Mouse (Mus musculus) heart, embryonic 14.5 days (tissue): ENCODE results near the gene Agap1. TPM values are rescaled to one million over a fixed set of nuclear protein-coding genes. Genes with fewer than 3 reads are reported as not detected.
A peak's percentile ranks its signal among the peaks of the same experiment; 100 is the strongest.

Source experiments
- ATAC-seq: fragments of 200-750 bp; cut with Nextera tagmentation; 2 replicates; pipeline ENCODE4 v1.8.0; 2017; ENCODE audit warnings: low read depth, moderate TSS enrichment; ENCODE audit not compliant: insufficient number of reproducible peaks, insufficient read depth, low FRiP score
- H3K27ac ChIP-seq, 2 experiments: fragments of 200-500 bp in 1 of 2; fragments of 300-500 bp in 1 of 2; sonication (generic) in 1 of 2; replicated peaks in 1 of 2; 2 replicates each; pipeline ENCODE4 v1.5.1; 2012 to 2014; ENCODE audit warnings: low read depth in 2 of 2, low read length in 2 of 2, control low read depth in 1 of 2, mild to moderate bottlenecking in 1 of 2, mixed read lengths in 1 of 2; ENCODE audit not compliant: control insufficient read depth in 1 of 2, insufficient read depth in 1 of 2
- H3K27me3 ChIP-seq: fragments of 300-500 bp; sonication (generic); 2 replicates; pipeline ENCODE4 v1.6.1; 2014; ENCODE audit warnings: mild to moderate bottlenecking, low read length, control low read depth; ENCODE audit not compliant: control insufficient read depth, insufficient read depth
- H3K36me3 ChIP-seq: fragments of 300-500 bp; sonication (generic); 2 replicates; pipeline ENCODE4 v1.6.1; 2014; ENCODE audit warnings: mild to moderate bottlenecking, control low read depth, low read length, mixed read lengths; ENCODE audit not compliant: control insufficient read depth, insufficient read depth
- H3K4me1 ChIP-seq, 2 experiments: fragments of 200-500 bp in 1 of 2; fragments of 300-500 bp in 1 of 2; sonication (generic) in 1 of 2; 2 replicates each; pipeline ENCODE4 v1.6.1; 2012 to 2014; ENCODE audit warnings: low read length in 2 of 2, control low read depth in 1 of 2, mixed read lengths in 1 of 2; ENCODE audit not compliant: control insufficient read depth in 2 of 2, insufficient read depth in 2 of 2
- H3K4me2 ChIP-seq: fragments of 300-500 bp; sonication (generic); 2 replicates; pipeline ENCODE4 v1.6.1; 2014; ENCODE audit warnings: mild to moderate bottlenecking, low read length
- H3K4me3 ChIP-seq, 2 experiments: fragments of 200-500 bp in 1 of 2; fragments of 300-500 bp in 1 of 2; sonication (generic) in 1 of 2; 2 replicates each; pipeline ENCODE4 v1.5.1; 2012 to 2014; ENCODE audit warnings: low read length in 2 of 2, mild to moderate bottlenecking in 2 of 2, control low read depth in 1 of 2, low read depth in 1 of 2, moderate library complexity in 1 of 2; ENCODE audit not compliant: control insufficient read depth in 1 of 2, insufficient read depth in 1 of 2
- H3K9ac ChIP-seq: fragments of 300-500 bp; sonication (generic); 2 replicates; pipeline ENCODE4 v1.6.1; 2014; ENCODE audit warnings: mild to moderate bottlenecking, low read length
- H3K9me3 ChIP-seq: fragments of 300-500 bp; sonication (generic); 2 replicates; pipeline ENCODE4 v1.6.1; 2016; ENCODE audit warnings: low read length, control low read depth; ENCODE audit not compliant: control insufficient read depth
- WGBS: fragments of 180-500 bp; shearing (Covaris S2); extraction: QIAGEN DNeasy Blood & Tissue Kit; methylation state at CpG from one replicate; pipeline ENCODE4 v1.1.7; 2014; 5-methylcytosine and 5-hydroxymethylcytosine counted together
- polyA plus RNA-seq: library from polyadenylated mRNA; unstranded; fragments of >200 nt; fragmentation: Nextera tagmentation; extraction: Ambion mirVana; gene quantifications from 2 replicates; pipeline ENCODE4 v1.2.1, GENCODE M21; 2014

Gene Agap1
- polyA plus RNA-seq, 1 experiment from 2014 or later = 17.0 TPM

GRCm38 (mm10) chr1:89902641-89903040 lies 448.0 kb downstream of the Agap1 start:
- Histone ChIP-seq H3K27ac (no peak overlapping the region), H3K9ac (no peak overlapping the region), H3K4me3 (no peak overlapping the region), H3K4me1 (no peaks in the 10 kb centered on the region), H3K4me2 (no peak overlapping the region), H3K27me3 (no peaks in the 10 kb centered on the region), H3K36me3 (no peaks in the 10 kb centered on the region), H3K9me3 (peaks cover 5% of the 10 kb centered on the region)
- ATAC-seq = no peak
- WGBS = 76% methylated on average over 1 of the region's 1 CpGs

DNA sequence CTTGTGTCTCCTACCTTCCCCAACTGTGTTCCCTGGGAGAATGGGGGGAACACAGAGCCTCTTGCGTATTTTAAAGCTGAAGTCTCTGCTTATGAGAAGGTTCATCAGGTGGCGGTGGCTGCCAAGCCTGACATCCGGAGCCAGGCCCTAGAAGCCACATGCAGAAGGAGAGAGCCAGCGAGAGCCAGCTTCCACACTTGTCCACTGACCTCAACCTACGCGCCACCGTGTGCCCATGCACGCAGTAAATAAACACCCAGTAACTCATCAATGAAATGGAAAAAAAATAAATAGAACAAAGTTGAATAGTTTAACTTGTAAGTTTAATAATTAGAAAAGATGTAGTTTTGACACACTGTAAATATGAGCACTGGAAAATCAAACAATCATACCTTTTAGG lies 455.2 kb downstream of the Agap1 start:
- H3K27ac ChIP-seq = no peak overlapping the region
- no peak overlapping the region for H3K4me2 ChIP-seq
- no peak for ATAC-seq
- H3K4me3 ChIP-seq = no peak overlapping the region
- H3K27me3 ChIP-seq = no peaks in the 10 kb centered on the region
- no peaks in the 10 kb centered on the region for H3K36me3 ChIP-seq
- H3K4me1 ChIP-seq = no peaks in the 10 kb centered on the region
- WGBS = 83% methylated on average over 8 of the region's 8 CpGs
- H3K9ac ChIP-seq = no peak overlapping the region
- H3K9me3 ChIP-seq = peaks cover 5% of the 10 kb centered on the region

DNA sequence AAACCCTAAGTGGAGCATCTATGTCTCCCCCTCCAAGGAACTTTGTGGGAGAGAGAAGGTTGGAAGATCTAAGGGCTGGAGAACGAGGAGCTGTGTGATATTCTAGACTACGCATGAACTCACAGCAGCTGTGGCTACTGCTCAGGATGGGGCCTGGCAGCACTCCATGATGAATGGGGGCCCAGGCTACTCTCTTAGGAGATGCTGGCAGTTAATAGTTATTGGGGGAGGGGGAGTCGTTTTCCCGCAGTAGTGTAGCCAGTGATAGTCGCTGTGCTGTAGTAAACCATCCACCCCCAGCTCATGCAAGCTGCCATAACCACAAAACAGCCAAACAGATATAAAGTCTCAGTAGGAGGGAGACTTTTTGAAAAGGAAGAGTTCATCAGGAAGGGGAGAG lies 457.8 kb downstream of the Agap1 start:
- Histone ChIP-seq H3K27ac (no peak overlapping the region), H3K27me3 (peaks cover 5% of the 10 kb centered on the region), H3K4me2 (no peak overlapping the region), H3K9me3 (no peaks in the 10 kb centered on the region), H3K9ac (no peak overlapping the region), H3K36me3 (no peaks in the 10 kb centered on the region), H3K4me1 (no peaks in the 10 kb centered on the region), H3K4me3 (no peak overlapping the region)
- 59% methylated on average over 5 of the region's 5 CpGs for WGBS
- ATAC-seq = no peak

GRCm38 (mm10) chr1:89913611-89914010 lies 459.0 kb downstream of the Agap1 start:
- Histone ChIP-seq H3K9ac (no peak overlapping the region), H3K27ac (no peak overlapping the region), H3K9me3 (peaks cover 2% of the 10 kb centered on the region; the same call in 1 of the 2 replicates), H3K4me3 (no peak overlapping the region), H3K27me3 (peaks cover 18% of the 10 kb centered on the region), H3K36me3 (no peaks in the 10 kb centered on the region), H3K4me1 (no peaks in the 10 kb centered on the region), H3K4me2 (no peak overlapping the region)
- no peak for ATAC-seq
- 69% methylated on average over 4 of the region's 4 CpGs for WGBS

GRCm38 (mm10) chr1:89918111-89918510 lies 463.5 kb downstream of the Agap1 start:
- Histone ChIP-seq H3K4me1 (peaks cover 0 to 5% of the 10 kb centered on the region in 2 experiments; a peak in 2 of 4 replicates), H3K4me3 (no peak overlapping the region), H3K9me3 (peaks cover 5% of the 10 kb centered on the region; the same call in 1 of the 2 replicates), H3K27ac (no peak overlapping the region), H3K27me3 (peaks cover 63% of the 10 kb centered on the region), H3K4me2 (no peak overlapping the region), H3K36me3 (no peaks in the 10 kb centered on the region), H3K9ac (no peak overlapping the region)
- ATAC-seq = no peak
- WGBS = 24% methylated on average over 18 of the region's 18 CpGs

- H3K9ac ChIP-seq = no peak overlapping the region
- ATAC-seq = no peak
Observed at GRCm38 (mm10) chr1:89919206-89919605, 464.6 kb downstream of the Agap1 start.

GRCm38 (mm10) chr1:89921806-89922205 lies 467.2 kb downstream of the Agap1 start:
- Histone ChIP-seq H3K9me3 (peaks cover 5% of the 10 kb centered on the region; the same call in 1 of the 2 replicates), H3K27me3 (peaks cover 100% of the 10 kb centered on the region), H3K36me3 (no peaks in the 10 kb centered on the region), H3K4me3 (peak overlapping the region in 1 of 2 experiments; percentile 9; a peak in 2 of 4 replicates), H3K9ac (no peak overlapping the region), H3K27ac (no peak overlapping the region), H3K4me2 (no peak overlapping the region), H3K4me1 (peaks cover 7 to 10% of the 10 kb centered on the region in 2 experiments; a peak in 2 of 4 replicates)
- WGBS = 4% methylated on average over 10 of the region's 10 CpGs
- no peak for ATAC-seq

More at GRCm38 (mm10) chr1:89919206-89919605, 464.6 kb downstream of the Agap1 start:
- Histone ChIP-seq H3K4me3 (no peak overlapping the region), H3K4me1 (peaks cover 7 to 10% of the 10 kb centered on the region in 2 experiments; a peak in 2 of 4 replicates), H3K27me3 (peaks cover 74% of the 10 kb centered on the region), H3K27ac (no peak overlapping the region), H3K36me3 (no peaks in the 10 kb centered on the region), H3K9me3 (peaks cover 5% of the 10 kb centered on the region; the same call in 1 of the 2 replicates), H3K4me2 (no peak overlapping the region)
- 80% methylated on average over 6 of the region's 6 CpGs for WGBS

GRCm38 (mm10) chr1:89922282-89922681 lies 467.7 kb downstream of the Agap1 start:
- no peak overlapping the region for H3K27ac ChIP-seq
- ATAC-seq = no peak
- peaks cover 7 to 13% of the 10 kb centered on the region in 2 experiments; a peak in 3 of 4 replicates for H3K4me1 ChIP-seq
- H3K4me2 ChIP-seq = 0 out of 2 replicates have a peak overlapping the region, but pooled peaks have one; percentile 57
- peak overlapping the region in 1 of 2 experiments; percentile 18; a peak in 1 of 4 replicates for H3K4me3 ChIP-seq
- H3K9me3 ChIP-seq = peaks cover 5% of the 10 kb centered on the region; the same call in 1 of the 2 replicates
- no peak overlapping the region for H3K9ac ChIP-seq
- H3K27me3 ChIP-seq = peaks cover 100% of the 10 kb centered on the region
- no peaks in the 10 kb centered on the region for H3K36me3 ChIP-seq
- WGBS = under 1% methylated on average over 7 of the region's 7 CpGs
